Mouse (Mus musculus) retina, embryonic 14.5 days (tissue): ENCODE data around the gene Cptp.

ENCODE experiments used
- DNase-seq: peaks from one replicate; pipeline ENCODE4 v3.0.0-alpha.2; 2015; ENCODE audit warnings: low spot score

Gene Cptp

DNA sequence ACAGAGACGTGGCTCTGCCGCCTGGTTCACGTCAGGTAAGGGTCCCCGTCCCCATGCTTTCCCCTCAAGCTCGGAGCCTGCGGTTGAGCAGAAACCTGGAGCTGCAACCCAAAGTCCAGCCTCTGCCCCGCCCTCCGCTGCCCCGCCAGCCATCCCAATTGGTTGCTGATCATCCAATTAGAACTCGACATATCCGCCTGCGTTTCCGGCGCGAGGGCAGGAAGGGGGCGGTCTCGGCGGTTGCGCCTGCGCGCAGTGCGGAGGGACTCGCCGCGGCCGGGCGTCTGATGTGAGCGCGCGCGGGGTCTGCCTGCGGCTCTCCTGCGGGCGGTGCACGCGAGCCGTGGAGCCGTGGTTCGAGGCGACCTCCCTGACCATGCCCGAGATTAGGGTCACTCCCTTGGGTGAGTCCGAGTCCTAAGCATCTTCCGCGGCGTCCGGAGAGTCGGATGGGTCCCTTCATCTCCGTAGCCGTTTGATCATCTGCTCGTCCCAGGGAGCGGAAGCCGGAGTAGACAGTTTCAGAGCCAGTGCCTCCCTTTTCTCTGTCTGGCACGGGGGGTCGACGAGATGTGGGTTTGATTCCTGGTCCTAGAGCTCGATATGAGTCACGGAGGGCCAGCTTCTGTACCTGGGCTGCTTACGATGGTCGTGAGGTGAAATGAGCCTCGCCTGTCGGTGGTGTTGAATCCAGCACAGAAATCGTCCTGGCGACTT, at the start of gene Cptp, which contains the start of gene Ints11:
Gene Cptp (minus strand): TSS at position 124 of the 717 bp plus-strand sequence.
Gene Ints11 (plus strand): TSS at position 230 of the 717 bp plus-strand sequence.
- peak; percentile 96 for DNase-seq

DNA sequence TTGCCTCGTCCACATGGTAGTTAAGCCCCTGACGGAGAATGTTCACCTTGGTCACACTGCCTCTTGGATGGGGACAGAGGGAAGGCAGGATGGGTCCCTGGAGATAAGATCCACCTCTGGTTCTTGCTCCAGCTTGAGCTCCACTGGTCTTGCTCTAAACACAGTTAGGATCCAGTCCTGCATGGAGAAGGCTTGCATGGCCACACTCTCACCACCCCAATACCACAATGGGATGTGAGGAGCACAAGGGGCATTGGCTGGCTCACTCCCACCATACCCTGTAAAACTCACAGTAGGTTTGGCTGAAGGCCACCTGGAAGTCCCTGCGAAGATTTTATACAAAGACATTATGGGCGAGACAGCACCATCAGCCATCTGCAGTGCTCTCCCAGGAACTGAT, 39.5 kb upstream of the Cptp start:
- no peak for DNase-seq

DNA sequence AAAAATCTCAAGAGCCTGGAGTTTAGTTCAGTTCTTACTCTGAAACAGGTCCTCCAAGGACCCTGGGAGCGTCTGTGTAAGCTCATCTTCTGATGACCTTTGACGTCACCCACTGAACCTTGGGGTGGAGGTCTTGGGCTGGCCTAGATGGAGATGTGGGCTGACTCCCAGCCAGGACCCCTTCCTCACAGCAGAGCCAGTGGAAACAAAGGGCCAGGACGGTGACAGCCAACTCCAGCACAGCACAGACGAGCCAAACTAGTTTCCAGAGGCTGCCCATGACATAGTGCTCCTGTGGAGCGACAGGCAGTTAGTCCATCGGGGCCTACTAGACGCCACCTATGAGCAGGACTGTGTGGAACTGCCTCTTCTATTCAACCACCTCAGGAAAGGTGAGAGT, 39.0 kb upstream of the Cptp start:
- DNase-seq, result peak; percentile 32

- no peak for DNase-seq
These were observed 37.8 kb upstream of the Cptp start for GRCm38 (mm10) chr4:155907003-155907402.

DNA sequence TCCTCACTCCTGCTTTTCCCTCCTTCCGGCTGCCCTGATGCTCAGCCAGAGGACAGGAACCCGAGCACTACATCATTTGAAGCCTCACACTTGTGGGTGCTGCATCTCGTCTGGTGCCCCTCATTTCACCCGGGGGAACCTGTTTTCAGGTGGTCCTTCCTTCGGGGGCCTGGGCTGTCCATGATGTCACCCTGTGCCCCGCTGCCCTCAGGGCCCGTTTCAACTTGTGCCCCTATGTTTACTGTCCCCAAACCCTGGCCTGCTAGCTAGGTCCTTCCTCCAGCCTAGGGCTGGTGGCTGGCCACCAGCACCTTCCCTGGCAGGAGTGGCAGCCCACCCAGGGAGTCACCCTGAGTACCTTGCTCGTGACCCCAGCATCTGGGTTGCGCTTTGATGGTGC, 36.9 kb upstream of the Cptp start:
- DNase-seq, result no peak

GRCm38 (mm10) chr4:155905634-155906033, 36.4 kb upstream of the Cptp start:
- no peak for DNase-seq

DNA sequence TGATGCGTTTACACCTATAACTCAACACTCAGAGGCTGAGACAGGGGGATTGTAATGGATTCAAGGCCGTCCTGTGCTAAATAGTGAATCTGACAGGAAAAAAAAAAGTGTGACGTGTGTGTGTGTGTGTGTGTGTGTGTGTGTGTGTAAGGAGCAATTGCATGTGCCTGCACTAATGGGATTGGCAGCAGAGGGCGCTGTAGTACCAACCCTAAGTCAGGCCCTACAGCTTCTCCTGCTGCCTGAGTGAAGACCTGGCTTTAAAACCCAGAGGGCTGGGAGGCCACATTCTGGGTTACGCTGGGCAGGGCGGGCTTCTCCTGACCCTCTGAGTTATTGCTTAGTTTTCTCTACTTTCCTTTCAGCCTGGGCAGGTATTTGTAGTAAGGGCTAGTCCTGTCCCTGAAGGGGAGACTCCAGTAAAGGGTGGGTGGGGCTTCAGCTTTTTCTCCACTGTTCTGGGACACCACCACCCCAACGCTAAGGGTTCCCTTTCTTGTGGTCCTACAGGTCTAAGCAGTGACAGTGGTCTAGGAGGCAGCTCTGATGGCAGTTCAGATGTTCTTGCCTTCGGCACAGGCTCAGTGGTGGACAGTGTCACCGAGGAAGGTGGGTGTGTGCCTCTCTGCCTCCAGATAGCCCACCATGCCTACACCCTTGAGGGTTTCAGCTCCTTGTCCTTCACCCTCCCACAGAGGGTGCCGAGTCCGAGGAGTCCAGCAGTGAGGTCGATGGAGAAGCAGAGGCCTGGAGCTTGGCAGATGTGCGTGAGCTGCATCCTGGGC, 35.3 kb upstream of the Cptp start:
- peak; percentile 28 for DNase-seq

GRCm38 (mm10) chr4:155903246-155903645, 34.0 kb upstream of the Cptp start:
- DNase-seq, result no peak

GRCm38 (mm10) chr4:155901205-155901604, 32.0 kb upstream of the Cptp start:
- no peak for DNase-seq

GRCm38 (mm10) chr4:155899355-155899754, 30.1 kb upstream of the Cptp start:
- DNase-seq, result no peak

- DNase-seq, result no peak
These were observed 29.1 kb upstream of the Cptp start for GRCm38 (mm10) chr4:155898318-155898717.

DNA sequence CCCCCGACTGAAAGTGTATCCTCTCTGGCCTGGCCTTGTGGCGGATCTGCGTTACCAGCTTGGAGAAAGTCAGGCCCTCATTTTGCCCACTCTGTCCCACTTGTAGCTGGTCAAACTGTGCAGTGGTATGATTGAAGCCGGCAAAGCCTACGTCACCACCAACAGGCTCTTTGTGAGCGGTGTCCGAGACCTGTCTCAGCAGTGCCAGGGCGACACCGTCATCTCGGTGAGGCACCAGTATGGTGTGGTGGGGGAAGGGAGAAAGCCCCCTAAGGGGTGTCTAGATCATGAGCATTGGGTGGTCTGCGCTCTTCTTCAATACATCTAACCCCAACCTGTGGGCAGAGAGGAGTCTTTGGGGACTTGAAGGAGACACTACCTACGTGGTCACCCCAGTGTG, 27.2 kb upstream of the Cptp start:
- DNase-seq, result no peak

DNA sequence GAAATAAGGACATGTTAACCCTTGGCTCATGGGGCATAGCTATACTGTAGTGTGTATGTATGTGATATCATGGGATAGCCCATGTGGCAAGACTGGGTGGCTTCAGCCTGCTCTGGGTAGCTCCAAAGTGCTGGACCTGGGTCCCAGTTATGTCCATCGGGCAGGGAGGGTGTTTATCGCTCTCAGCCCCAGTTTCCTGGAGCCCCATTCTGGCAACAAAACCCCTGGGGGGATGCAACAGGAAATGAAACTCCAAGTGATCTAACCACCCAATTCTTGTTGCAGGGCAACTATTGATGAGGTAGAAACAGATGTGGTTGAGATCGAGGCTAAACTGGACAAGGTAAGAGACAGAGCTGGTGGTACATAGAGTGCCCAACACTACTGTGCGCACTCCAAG, 26.6 kb upstream of the Cptp start:
- no peak for DNase-seq

- DNase-seq, result peak; percentile 68
These were observed 26.0 kb upstream of the Cptp start for GRCm38 (mm10) chr4:155895216-155895615.

- no peak for DNase-seq
These were observed 25.2 kb upstream of the Cptp start for GRCm38 (mm10) chr4:155894311-155894881.

DNA sequence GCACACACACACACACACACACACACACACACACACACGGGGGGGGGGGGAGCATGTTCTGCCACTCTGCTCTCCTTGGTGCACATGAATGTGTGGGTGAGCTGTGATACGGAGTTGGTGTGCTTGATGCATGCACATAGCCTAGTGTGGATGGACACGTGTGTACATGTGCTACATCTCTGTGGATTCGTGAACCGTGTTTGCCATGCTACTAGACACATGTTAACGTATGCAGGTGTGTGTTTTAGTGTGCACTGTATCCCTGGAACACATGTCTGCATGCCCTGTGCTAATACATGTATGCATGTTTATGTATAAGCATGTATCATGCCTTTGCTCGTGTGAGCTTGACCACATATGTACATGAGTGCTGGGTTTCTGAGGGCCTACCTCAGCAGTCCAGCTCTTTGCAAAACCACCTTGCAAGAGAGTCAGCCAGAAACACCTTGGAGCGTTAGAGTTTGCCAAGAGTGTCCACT, 24.0 kb upstream of the Cptp start:
- DNase-seq, result no peak

DNA sequence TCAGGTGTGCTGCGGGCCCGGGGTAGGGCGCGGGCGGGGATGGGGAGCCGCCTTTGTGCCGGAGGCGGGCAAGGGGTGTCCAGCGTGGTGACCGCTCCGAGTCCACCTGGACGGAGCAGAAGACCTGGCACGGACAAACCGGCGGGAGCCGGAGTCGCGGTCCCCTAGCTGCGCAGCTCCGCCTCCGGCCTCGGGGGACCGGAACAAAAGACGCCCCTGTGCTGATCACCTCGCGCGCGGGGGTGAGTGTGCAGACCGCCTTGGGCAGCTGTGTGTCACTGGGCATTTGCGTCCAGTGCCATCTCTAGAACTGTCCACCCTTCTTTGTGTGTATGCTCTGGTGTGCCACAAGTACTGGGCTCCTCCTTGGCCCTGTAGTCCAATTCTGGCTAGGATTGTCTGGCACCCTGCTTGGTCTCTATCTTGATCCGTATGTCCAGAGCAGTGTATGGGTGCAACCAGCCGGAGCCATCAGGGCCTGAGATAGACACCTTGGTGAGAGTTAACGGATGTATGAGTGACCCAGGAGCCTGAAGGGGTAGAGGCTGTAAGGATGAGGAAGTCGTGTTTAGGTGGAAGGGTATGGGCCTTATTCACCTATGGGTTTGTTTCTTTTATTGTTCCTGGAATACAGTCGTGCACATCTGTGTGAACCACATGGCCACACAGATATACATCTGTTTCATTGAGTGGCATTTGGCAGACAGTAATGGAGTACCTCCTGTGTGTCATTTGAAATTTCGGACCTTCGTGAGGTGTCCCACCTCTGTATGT, 23.4 kb upstream of the Cptp start:
- DNase-seq, result peak; percentile 55

GRCm38 (mm10) chr4:155892017-155892416, 22.8 kb upstream of the Cptp start:
- DNase-seq, result peak; percentile 86

DNA sequence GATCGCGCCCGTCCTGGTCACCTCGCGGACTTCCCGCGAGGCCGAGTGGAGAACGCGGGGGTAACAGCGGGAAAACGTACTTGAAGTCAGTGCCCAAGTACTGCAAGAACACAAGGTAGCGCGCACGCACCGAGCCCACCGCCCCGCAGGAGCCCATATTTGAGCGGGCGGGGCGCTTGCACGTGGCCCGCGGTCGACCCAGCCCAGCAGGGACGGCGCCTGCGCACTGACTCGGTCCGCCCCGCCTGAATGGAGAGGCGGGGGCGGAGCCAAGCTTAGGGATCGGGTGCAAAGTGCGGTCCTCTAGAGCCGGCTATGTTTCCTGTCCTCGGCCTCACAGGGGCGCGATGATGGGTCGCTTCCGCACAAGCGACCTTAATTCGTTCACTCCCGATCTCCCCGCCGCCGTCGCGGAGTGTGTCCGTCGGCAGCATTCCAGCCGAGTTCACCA, 22.3 kb upstream of the Cptp start, which contains the start of the genes Pusl1 and Acap3:
Gene Pusl1 (minus strand): TSS at position 231 of the 451 bp plus-strand sequence.
Gene Acap3 (plus strand): TSS at position 272 of the 451 bp plus-strand sequence.
- peak; percentile 99 for DNase-seq

DNA sequence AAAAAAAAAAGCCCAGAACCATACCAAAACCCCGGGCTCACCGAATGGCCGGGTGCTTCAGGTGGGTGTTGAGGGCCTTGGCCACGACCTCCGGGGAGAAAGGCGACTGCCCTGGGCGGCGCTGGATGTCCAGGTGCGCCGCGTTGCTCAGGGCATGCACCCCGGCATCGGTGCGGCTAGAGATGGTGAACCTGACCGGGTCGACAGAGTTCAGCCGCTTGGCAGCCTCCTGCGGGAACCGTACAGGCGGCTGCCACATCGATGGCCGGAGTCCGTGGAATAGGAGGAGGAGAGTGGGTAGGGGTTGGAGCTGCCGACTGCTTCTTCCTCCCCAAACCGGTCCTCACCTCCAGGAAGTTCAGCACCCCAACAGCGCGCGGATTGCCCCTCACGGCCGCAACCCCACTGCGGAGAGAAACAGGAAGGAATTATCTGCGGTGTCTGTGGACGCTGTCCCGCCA, 21.8 kb upstream of the Cptp start:
- peak; percentile 10 for DNase-seq

DNA sequence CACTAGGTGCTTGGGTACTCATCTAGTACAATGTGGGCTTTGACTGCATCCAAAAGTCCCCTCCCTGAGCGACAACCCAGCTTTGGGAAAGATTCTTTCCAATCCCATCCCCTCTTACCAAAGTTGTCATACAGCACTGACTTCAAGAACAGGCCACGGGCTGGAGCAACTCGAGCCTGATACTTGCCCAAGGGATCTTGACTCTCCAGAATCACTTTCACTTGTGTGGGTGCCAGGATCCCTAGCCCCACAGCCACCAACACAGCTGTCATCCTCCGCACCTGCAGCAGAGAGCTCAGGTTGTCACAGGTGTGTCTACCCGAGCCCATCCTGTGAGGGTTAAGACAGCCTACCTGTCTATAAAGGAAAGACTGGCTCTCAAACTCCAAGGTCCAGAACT, 20.1 kb upstream of the Cptp start:
- no peak for DNase-seq

- no peak for DNase-seq
These were observed 18.9 kb upstream of the Cptp start for GRCm38 (mm10) chr4:155888181-155888580.
